Mouse (Mus musculus) common myeloid progenitor, adult 5-6 weeks (primary cell): ENCODE data around the gene Dpy19l1. TPM values are rescaled to one million over a fixed set of nuclear protein-coding genes. Genes with fewer than 3 reads are reported as not detected.
A peak's percentile ranks its signal among the peaks of the same experiment; 100 is the strongest.

Experiments
- ATAC-seq: replicated peaks from 2 replicates; pipeline ENCODE4 v1.8.0; 2016; ENCODE audit warnings: low read depth, mild to moderate bottlenecking, moderate TSS enrichment, inconsistent platforms; ENCODE audit not compliant: poor library complexity, severe bottlenecking
- total RNA-seq: library from RNA; stranded (forward); fragments of 200-1000, 187-1606 nt; gene quantifications from 2 replicates; pipeline ENCODE4 v1.2.3, GENCODE M21; 2017

Gene Dpy19l1
- 69.0 and 74.7 TPM in 2 replicates for total RNA-seq

DNA sequence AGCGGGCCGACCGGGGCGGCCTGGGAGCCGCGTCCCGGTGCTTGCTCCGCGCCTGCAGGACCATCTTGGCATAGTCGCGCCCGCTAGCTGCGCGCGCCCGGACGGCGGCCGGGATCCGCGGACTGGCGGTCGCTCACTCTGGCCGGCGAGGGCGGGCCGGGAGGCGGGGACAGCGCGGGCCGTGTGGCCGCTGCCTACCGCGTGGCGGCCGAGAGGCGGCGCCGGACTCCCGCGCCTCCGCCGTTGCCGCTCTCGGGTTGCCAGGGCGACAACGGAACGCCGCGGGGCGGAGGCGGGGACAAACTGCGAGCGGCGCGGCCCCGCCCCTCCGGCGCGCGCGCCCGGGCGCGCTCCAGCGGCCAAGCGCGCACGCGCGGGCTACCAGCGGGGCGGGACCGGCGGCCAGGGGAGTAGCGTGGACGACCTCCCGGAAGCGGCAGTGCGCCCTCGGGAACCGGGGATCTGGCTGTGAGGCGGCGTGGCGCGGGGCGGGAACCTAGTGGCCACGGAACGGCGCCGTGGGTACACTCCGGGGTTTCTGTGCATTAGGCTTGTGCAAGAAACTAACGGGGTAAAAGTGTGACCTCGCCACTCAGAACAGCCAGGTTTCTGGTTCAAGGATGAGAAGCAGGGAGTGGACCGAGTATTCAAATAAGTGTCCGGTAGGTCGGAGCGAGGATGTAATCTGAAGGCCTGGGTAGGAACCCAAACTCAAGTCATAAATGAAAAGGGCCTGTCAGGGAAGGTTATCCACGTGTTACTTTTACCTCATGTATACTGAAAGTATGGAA, at the start of gene Dpy19l1:
Dpy19l1 (minus strand) TSS at position 74 of the 791 bp plus-strand sequence.
- ATAC-seq = peak; percentile 73

GRCm38 (mm10) chr9:24538159-24538558, 35.2 kb upstream of the Dpy19l1 start:
- no peak for ATAC-seq

- peak; percentile 97 for ATAC-seq
These were observed 13.7 kb upstream of the Dpy19l1 start for GRCm38 (mm10) chr9:24516575-24517139.

GRCm38 (mm10) chr9:24514078-24514469, 11.1 kb upstream of the Dpy19l1 start:
- ATAC-seq = no peak

- ATAC-seq = no peak
These were observed 10.5 kb upstream of the Dpy19l1 start for GRCm38 (mm10) chr9:24513290-24514077.

DNA sequence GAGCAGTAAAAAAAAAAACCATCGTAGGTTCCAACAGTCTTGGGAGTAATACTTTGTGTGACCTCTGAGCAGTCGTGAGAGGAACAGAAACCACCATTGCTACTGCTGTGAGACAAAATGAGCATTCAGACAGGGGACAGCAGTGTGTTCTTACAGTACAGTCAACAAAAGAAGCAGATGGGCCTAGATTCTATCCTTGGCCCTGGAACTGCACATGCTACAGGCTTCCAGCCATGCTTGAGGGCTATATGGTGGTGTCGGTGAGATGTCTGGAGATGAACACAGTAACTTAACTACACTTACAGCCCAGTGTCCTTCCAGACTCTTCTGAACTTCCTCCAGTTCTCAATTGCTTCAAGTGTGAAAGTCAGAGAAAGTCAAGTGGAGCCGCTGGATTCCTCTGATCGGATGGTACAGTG, 9.2 kb upstream of the Dpy19l1 start:
- ATAC-seq = peak; percentile 61

GRCm38 (mm10) chr9:24511371-24512120, 8.6 kb upstream of the Dpy19l1 start:
- no peak for ATAC-seq

- no peak for ATAC-seq
These were observed 5.9 kb upstream of the Dpy19l1 start for GRCm38 (mm10) chr9:24508880-24509279.

GRCm38 (mm10) chr9:24506510-24506909, 3.6 kb upstream of the Dpy19l1 start:
- no peak for ATAC-seq

- ATAC-seq = peak; percentile 62
These were observed 2.2 kb upstream of the Dpy19l1 start for GRCm38 (mm10) chr9:24505017-24505763.

GRCm38 (mm10) chr9:24504381-24504780, 1.4 kb upstream of the Dpy19l1 start:
- ATAC-seq = no peak

DNA sequence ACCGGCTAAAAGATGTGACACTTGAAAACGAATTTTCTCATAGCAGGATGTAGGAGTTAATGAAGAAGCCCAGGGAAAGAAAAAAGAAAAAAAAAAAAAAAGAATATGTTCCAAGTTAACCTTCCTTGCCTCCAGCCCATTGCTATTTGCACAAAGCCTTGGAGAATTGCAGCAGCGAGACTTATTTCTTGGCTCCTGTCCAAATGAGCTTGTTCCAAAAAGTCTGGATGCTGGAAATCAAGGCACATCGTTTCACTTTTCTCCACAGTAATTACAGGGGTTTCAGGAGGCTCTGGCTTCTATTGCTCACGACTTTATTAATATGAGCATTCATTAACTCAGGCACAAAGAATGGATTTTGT, 899 bp upstream of the Dpy19l1 start:
- ATAC-seq = no peak

DNA sequence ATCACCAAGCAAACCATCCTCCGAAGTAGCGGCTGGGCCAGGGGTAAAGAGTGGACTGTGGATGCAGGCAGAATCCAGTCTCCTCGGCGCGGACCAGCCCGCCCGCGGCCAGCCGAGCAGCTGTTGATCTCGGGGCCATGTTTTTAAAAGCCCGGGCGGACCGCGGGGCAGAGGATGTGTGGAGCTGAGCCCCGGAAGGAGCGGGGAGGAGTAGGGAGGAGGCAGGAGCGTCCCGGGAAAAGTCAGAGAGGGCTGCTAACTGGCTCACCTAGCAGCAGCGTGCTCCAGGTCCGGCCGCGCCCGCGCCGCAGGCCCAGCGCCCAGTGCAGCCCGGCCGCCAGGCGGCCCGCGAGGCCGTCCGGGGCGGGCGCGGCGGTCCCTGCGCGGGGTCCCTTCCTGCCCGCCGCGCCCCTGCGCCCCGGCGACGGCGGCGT, 352 bp downstream of the Dpy19l1 start:
- ATAC-seq = peak; percentile 19

DNA sequence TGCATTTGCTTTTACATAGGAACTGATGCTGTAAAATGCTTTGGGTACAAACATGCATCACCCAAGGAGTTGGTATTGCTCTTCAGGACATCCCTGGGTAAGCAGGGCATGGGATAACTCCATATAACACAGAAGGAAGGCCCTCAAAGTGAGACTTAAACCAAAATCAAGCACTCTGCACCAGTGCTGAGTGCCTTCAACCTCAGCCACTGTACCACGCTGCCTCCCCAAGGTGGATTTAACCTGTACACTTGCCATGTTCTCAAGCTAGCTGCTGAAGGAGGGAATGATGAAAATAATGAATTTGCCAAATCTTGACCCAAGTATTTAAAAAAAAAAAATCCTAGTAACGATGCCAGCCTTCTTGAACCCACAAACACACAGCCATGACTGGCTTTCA, 1.3 kb downstream of the Dpy19l1 start:
- no peak for ATAC-seq

DNA sequence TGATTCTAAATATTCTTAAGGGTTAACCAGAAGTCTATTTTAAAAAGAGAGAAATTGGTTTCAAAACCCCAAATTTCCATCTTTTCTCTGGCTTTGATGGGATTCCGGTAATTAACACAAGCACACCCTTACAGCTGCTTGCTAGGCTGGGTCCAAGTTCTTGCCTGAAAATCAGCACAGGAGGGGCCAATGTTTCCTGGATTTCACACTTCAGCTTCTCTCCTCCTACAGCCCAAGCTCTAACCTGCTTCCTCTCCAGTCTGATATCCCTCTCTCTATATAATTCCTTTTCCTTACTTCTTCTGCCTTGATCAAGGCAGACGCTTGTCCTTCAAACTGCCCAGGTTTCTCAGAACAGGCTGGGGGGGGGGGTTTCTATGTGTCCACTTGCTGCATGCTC, 6.7 kb downstream of the Dpy19l1 start:
- no peak for ATAC-seq

DNA sequence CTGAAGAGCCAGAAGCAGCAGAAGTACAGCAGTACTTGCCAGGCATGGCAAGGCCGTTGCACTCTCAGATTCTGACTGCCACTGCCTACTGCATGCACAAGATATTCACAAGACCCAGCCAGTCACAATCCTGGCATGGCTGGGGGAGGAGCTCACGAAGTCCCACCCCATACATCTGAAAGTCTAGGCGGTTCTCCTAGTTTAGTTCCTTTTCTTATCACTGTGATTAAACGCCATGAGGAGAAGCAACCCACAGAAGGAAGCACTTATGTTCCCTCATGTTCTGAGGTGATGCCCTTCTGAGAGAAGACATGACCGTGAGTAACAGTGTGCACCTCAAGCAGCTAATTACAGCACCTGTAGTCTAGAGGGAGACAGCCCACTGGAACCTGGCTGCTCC, 12.4 kb downstream of the Dpy19l1 start:
- peak; percentile 43; the same call in 1 of the 2 replicates for ATAC-seq

DNA sequence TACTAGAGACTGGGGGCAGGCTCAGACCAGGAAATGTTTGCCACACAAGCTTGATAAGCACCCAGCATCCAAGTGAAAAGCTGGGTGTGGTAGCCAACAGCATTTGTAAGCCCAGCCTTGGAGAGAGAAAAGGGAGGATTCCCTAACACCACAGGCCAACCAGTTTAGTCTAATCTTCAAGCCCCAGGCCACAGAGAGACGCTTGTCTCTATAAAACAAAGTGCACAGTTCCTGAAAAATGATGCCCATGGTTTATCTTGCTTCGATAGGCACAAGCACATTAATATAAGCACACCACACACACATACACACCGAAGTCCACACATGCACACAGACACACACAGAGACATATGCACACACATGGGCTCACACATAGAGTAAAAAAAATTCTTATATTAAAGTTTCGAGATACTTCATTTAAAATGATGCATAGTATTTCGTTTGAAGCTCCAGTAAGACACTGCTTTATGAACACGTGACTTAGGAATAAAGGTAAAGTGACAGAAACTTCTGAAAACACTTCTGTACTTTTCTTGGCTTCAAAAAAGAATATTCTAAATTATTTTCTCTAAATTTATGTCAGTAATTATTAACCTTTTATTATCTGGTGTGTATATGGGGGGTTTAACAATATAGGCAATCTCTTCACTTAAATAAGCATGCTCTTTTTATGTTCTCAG, 14.4 kb downstream of the Dpy19l1 start:
- ATAC-seq = peak; percentile 94

- ATAC-seq = no peak
These were observed 20.6 kb downstream of the Dpy19l1 start for GRCm38 (mm10) chr9:24482375-24482774.

- no peak for ATAC-seq
These were observed 25.7 kb downstream of the Dpy19l1 start for GRCm38 (mm10) chr9:24477251-24477650.
